Mouse (Mus musculus) urinary bladder, postnatal 0 days (tissue): ENCODE data around the gene Prr15. TPM values are rescaled to one million over a fixed set of nuclear protein-coding genes. Genes with fewer than 3 reads are reported as not detected.

Experiments used
- polyA plus RNA-seq: library from polyadenylated mRNA; unstranded; fragments of >200 nt; fragmentation: Nextera tagmentation; extraction: Ambion mirVana; gene quantifications from 2 replicates; pipeline ENCODE4 v1.2.1, GENCODE M21; 2015

Gene Prr15
- 3.5 and 9.8 TPM in 2 replicates for polyA plus RNA-seq

DNA sequence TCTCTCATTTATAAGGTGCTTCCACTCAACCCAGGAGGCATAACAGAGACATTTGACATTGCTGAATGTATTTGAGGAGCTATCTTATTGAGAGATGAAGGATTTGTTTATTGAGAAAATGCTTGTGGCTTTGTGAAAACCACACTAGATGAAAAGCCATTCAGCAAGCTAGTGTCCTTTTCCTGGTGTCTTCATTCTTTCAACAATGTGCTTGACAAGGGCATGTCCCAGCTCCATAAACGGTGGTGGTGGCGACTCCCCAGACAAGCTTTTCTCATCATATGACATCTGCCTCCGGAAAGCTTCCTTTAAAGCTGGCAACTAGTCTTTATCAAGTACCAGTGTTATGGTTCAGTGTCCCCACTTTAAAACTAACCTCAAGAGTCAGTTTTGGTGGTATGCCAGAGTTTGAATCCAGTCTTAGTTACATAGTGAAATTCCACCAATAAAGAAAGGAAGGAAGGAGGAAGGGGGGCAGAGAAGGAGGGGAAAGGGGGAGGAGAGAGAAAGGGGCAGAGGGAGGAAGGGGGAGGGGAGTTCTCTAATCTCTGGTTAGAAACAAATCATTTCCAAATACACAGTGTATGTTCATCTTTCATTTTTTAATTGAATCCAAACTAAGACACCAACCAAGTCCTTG, at the start of gene Prr15:
Gene Prr15 (plus strand): TSS at position 590 of the 640 bp plus-strand sequence.

Other genes starting within 250 kb of the Prr15 start
- 0.23 and 0.31 TPM in 2 replicates for gene Wipf3, start 103.8 kb downstream of the Prr15 start, polyA plus RNA-seq
- 10.1 and 10.4 TPM in 2 replicates for gene Scrn1, start 240.7 kb downstream of the Prr15 start, polyA plus RNA-seq